Mouse (Mus musculus) limb, embryonic 14.5 days (tissue): ENCODE measurements at regions not wholly inside any gene's neighbourhood (a gene's known extent, or its start where the extent isn't known, plus 50 kb on each side); places are given as distances from the start of the nearest gene placed in this dataset.

Experiments
- ATAC-seq: fragments of 200-750 bp; cut with Nextera tagmentation; 2 replicates; pipeline ENCODE4 v1.8.0; 2017; ENCODE audit warnings: low read depth, moderate number of reproducible peaks, moderate TSS enrichment; ENCODE audit not compliant: low FRiP score
- DNase-seq: peaks from one replicate; pipeline ENCODE4 v3.0.0-alpha.2; 2015; ENCODE audit warnings: low spot score
- H3K27ac ChIP-seq: fragments of 300-500 bp; sonication (generic); replicated peaks from 2 replicates; pipeline ENCODE4 v1.5.1; 2014; ENCODE audit warnings: low read depth, mild to moderate bottlenecking, low read length, moderate library complexity, mixed read lengths
- H3K27me3 ChIP-seq: fragments of 300-500 bp; sonication (generic); 2 replicates; pipeline ENCODE4 v1.6.1; 2014; ENCODE audit warnings: low read length, mixed read lengths; ENCODE audit not compliant: control insufficient read depth, insufficient read depth
- H3K36me3 ChIP-seq: fragments of 300-500 bp; sonication (generic); 2 replicates; pipeline ENCODE4 v1.6.1; 2014; ENCODE audit warnings: mild to moderate bottlenecking, low read length, moderate library complexity, mixed read lengths; ENCODE audit not compliant: control insufficient read depth, insufficient read depth
- H3K4me1 ChIP-seq: fragments of 300-500 bp; sonication (generic); 2 replicates; pipeline ENCODE4 v1.6.1; 2014; ENCODE audit warnings: antibody characterized with exemption, low read length, mixed read lengths; ENCODE audit not compliant: control insufficient read depth, insufficient read depth
- H3K4me2 ChIP-seq: fragments of 300-500 bp; sonication (generic); replicated peaks from 2 replicates; pipeline ENCODE4 v1.6.1; 2014; ENCODE audit warnings: low read depth, mild to moderate bottlenecking, low read length, moderate library complexity; ENCODE audit not compliant: severe bottlenecking
- H3K4me3 ChIP-seq: fragments of 300-500 bp; sonication (generic); replicated peaks from 2 replicates; pipeline ENCODE4 v1.5.1; 2014; ENCODE audit warnings: low read length
- H3K9ac ChIP-seq: fragments of 300-500 bp; sonication (generic); 2 replicates; pipeline ENCODE4 v1.6.1; 2014; ENCODE audit warnings: mild to moderate bottlenecking, low read depth, low read length, moderate library complexity; ENCODE audit not compliant: severe bottlenecking
- H3K9me3 ChIP-seq: fragments of 300-500 bp; sonication (generic); 2 replicates; pipeline ENCODE4 v1.6.1; 2016; ENCODE audit warnings: low read length; ENCODE audit not compliant: control insufficient read depth
- POLR2A ChIP-seq: fragments of 200-500 bp; IDR thresholded peaks from 2 replicates; pipeline ENCODE4 v1.8.0; 2012; ENCODE audit warnings: inconsistent platforms, mild to moderate bottlenecking, moderate library complexity, borderline replicate concordance; ENCODE audit not compliant: insufficient read depth, insufficient read length; ENCODE audit errors: extremely low read depth
- WGBS: fragments of 180-500 bp; shearing (Covaris S2); extraction: QIAGEN DNeasy Blood & Tissue Kit; methylation state at CpG from one replicate; pipeline ENCODE4 v1.1.7; 2014; 5-methylcytosine and 5-hydroxymethylcytosine counted together

- H3K4me3 ChIP-seq, result no peak overlapping the region
- ATAC-seq (no peak), DNase-seq (no peak)
- no peak overlapping the region for H3K4me2 ChIP-seq
- H3K27ac ChIP-seq, result no peak overlapping the region
- H3K9ac ChIP-seq, result no peak overlapping the region
- 93% methylated on average over 4 of the region's 4 CpGs for WGBS
- no peaks in the 10 kb centered on the region for H3K27me3 ChIP-seq
- no peaks in the 10 kb centered on the region for H3K4me1 ChIP-seq
- no peak for TF ChIP-seq POLR2A
- no peaks in the 10 kb centered on the region for H3K36me3 ChIP-seq
- no peaks in the 10 kb centered on the region for H3K9me3 ChIP-seq
Observed at GRCm38 (mm10) chr6:135596358-135596757, 234.0 kb downstream of the Emp1 start.

GRCm38 (mm10) chr6:135610504-135611096 lies 248.3 kb downstream of the Emp1 start:
- no peaks in the 10 kb centered on the region for H3K9me3 ChIP-seq
- no peak overlapping the region for H3K27ac ChIP-seq
- H3K36me3 ChIP-seq, result no peaks in the 10 kb centered on the region
- 51% methylated on average over 3 of the region's 3 CpGs for WGBS
- H3K4me1 ChIP-seq, result no peaks in the 10 kb centered on the region
- no peak overlapping the region for H3K4me2 ChIP-seq
- DNase-seq, result peak; percentile 46
- no peak for TF ChIP-seq POLR2A
- ATAC-seq, result no peak
- no peaks in the 10 kb centered on the region for H3K27me3 ChIP-seq
- no peak overlapping the region for H3K4me3 ChIP-seq
- H3K9ac ChIP-seq, result no peak overlapping the region

- Histone ChIP-seq H3K9ac (no peak overlapping the region), H3K4me1 (no peaks in the 10 kb centered on the region), H3K36me3 (no peaks in the 10 kb centered on the region), H3K27me3 (no peaks in the 10 kb centered on the region), H3K4me2 (no peak overlapping the region), H3K9me3 (no peaks in the 10 kb centered on the region), H3K27ac (no peak overlapping the region), H3K4me3 (no peak overlapping the region)
- DNase-seq, result no peak
- TF ChIP-seq POLR2A, result no peak
- 51% methylated on average over 4 of the region's 4 CpGs for WGBS
- no peak for ATAC-seq
Observed at GRCm38 (mm10) chr6:135627928-135628327, 265.6 kb downstream of the Emp1 start.

GRCm38 (mm10) chr6:135629236-135629635 lies 266.9 kb downstream of the Emp1 start:
- DNase-seq (no peak), ATAC-seq (no peak)
- Histone ChIP-seq H3K4me2 (no peak overlapping the region), H3K9me3 (no peaks in the 10 kb centered on the region), H3K4me1 (no peaks in the 10 kb centered on the region), H3K27ac (no peak overlapping the region), H3K4me3 (no peak overlapping the region), H3K27me3 (no peaks in the 10 kb centered on the region), H3K9ac (no peak overlapping the region), H3K36me3 (no peaks in the 10 kb centered on the region)
- TF ChIP-seq POLR2A, result no peak
- WGBS, result 78% methylated on average over 3 of the region's 3 CpGs

- Histone ChIP-seq H3K9ac (no peak overlapping the region), H3K9me3 (no peaks in the 10 kb centered on the region), H3K4me1 (peaks cover 4% of the 10 kb centered on the region; the same call in 1 of the 2 replicates), H3K4me2 (no peak overlapping the region), H3K36me3 (no peaks in the 10 kb centered on the region), H3K4me3 (no peak overlapping the region), H3K27ac (no peak overlapping the region), H3K27me3 (no peaks in the 10 kb centered on the region)
- no peak for DNase-seq
- no peak for ATAC-seq
- TF ChIP-seq POLR2A, result no peak
- WGBS, result 91% methylated on average over 5 of the region's 5 CpGs
Observed at GRCm38 (mm10) chr6:135632671-135633070, 270.3 kb downstream of the Emp1 start.
